Mouse (Mus musculus) thymus, adult 2 months (tissue): ENCODE measurements around the gene Hnrnpul1. TPM values are rescaled to one million over a fixed set of nuclear protein-coding genes. Genes with fewer than 3 reads are reported as not detected.

Experiments used
- DNase-seq: peaks from one replicate; pipeline ENCODE4 v3.0.0; 2021
- H3K27ac ChIP-seq: fragments of 200-500 bp; 2 replicates; pipeline ENCODE4 v1.5.1; 2012; ENCODE audit warnings: low read length, control low read depth; ENCODE audit not compliant: control insufficient read depth, insufficient read depth
- H3K27me3 ChIP-seq: fragments of 200-500 bp; 2 replicates; pipeline ENCODE4 v1.6.1; 2012; ENCODE audit warnings: mild to moderate bottlenecking, low read length, moderate library complexity, mixed read lengths; ENCODE audit not compliant: control insufficient read depth, insufficient read depth
- H3K36me3 ChIP-seq: fragments of 200-500 bp; 2 replicates; pipeline ENCODE4 v1.6.1; 2012; ENCODE audit warnings: mild to moderate bottlenecking, low read length, moderate library complexity; ENCODE audit not compliant: control insufficient read depth, insufficient read depth
- H3K4me1 ChIP-seq: fragments of 200-500 bp; replicated peaks from 2 replicates; pipeline ENCODE4 v1.6.1; 2012; ENCODE audit warnings: low read length; ENCODE audit not compliant: control insufficient read depth, insufficient read depth
- H3K4me3 ChIP-seq: fragments of 200-500 bp; 2 replicates; pipeline ENCODE4 v1.5.1; 2012; ENCODE audit warnings: mild to moderate bottlenecking, low read length, control low read depth, moderate library complexity; ENCODE audit not compliant: control insufficient read depth, insufficient read depth
- CTCF ChIP-seq: fragments of 200-500 bp; IDR thresholded peaks from 2 replicates; pipeline ENCODE4 v1.5.1; 2012; ENCODE audit warnings: mild to moderate bottlenecking, control low read depth, low read length, moderate library complexity, borderline replicate concordance; ENCODE audit not compliant: control insufficient read depth, poor library complexity, insufficient read depth; ENCODE audit errors: extremely low read depth
- POLR2A ChIP-seq: fragments of 200-500 bp; IDR thresholded peaks from 2 replicates; pipeline ENCODE4 v1.6.1; 2012; ENCODE audit warnings: mild to moderate bottlenecking, low read length, control low read depth, moderate library complexity; ENCODE audit not compliant: control insufficient read depth, poor library complexity, insufficient read depth; ENCODE audit errors: extremely low read depth
- WGBS: fragments of 180-500 bp; shearing (Covaris S2); methylation state at CpG from one replicate; pipeline ENCODE4 v1.1.7; 2018; 5-methylcytosine and 5-hydroxymethylcytosine counted together
- polyA plus RNA-seq: library from polyadenylated mRNA; depleted of rRNA; stranded (reverse); fragments of >200 nt; gene quantifications from 2 replicates; pipeline ENCODE4 v1.2.3, GENCODE M21; 2012

The Hnrnpul1 gene
- polyA plus RNA-seq, 1 experiment: 102 TPM

GRCm38 (mm10) chr7:25699851-25700250, 54.7 kb downstream of the Hnrnpul1 start:
- WGBS: 95% methylated on average over 13 of the region's 13 CpGs
- Histone ChIP-seq H3K27ac (no peak overlapping the region), H3K27me3 (no peaks in the 10 kb centered on the region), H3K4me3 (no peak overlapping the region), H3K4me1 (no peaks in the 10 kb centered on the region), H3K36me3 (peaks cover 66% of the 10 kb centered on the region)
- no peak for DNase-seq
- no peak for TF ChIP-seq CTCF
- TF ChIP-seq POLR2A: no peak

DNA sequence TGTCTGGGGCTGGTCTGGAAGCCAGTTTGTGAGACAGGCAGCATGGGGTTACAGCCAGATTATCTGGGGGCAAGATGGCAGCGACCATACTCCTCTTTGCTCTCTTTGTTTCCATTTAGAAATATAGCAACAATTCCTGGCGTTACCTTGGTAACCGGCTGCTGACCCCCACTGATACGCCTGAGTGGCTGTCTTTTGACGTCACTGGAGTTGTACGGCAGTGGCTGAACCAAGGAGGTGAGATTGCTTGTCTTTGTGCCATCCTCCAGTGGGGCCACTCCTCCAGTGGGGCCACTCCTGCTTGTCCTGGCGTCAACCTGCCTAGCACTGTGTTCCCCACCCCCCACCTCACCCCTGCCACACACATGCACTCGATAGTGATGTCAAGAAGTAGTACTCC, 60.5 kb downstream of the Hnrnpul1 start:
- Histone ChIP-seq H3K27ac (no peak overlapping the region), H3K4me3 (no peak overlapping the region), H3K27me3 (no peaks in the 10 kb centered on the region), H3K36me3 (peaks cover 54% of the 10 kb centered on the region), H3K4me1 (peaks cover 11% of the 10 kb centered on the region)
- 96% methylated on average over 8 of the region's 8 CpGs for WGBS
- no peak for TF ChIP-seq POLR2A
- TF ChIP-seq CTCF: no peak
- DNase-seq: no peak

- H3K27ac ChIP-seq: peak overlapping the region; percentile 64
- WGBS: 60% methylated on average over 5 of the region's 5 CpGs
- TF ChIP-seq CTCF: no peak
- no peak for TF ChIP-seq POLR2A
- peaks cover 27% of the 10 kb centered on the region for H3K36me3 ChIP-seq
- no peaks in the 10 kb centered on the region for H3K27me3 ChIP-seq
- peaks cover 28% of the 10 kb centered on the region for H3K4me1 ChIP-seq
- H3K4me3 ChIP-seq: peak overlapping the region; percentile 82
- no peak for DNase-seq
These were observed 64.5 kb downstream of the Hnrnpul1 start for GRCm38 (mm10) chr7:25690051-25690450.

DNA sequence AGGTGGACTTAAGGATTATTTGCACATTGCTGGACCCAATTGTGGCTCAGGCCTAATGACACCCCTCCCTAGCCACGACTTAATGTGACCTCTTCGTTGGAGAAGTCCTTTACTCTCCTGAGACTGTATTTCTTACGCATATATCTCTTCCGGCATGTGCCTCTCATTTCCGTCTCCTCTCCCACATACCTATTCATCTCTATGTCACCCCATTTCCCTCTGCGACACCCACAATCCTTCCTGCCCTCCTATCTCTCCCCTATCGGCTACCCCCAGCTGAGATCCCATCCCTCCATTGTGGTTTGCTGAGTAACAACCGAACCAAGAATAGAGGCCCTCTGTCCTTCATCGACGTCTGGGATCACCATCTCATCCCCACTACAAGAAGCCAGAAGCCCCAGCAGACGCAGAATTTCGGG, 64.9 kb downstream of the Hnrnpul1 start:
- peaks cover 32% of the 10 kb centered on the region for H3K4me1 ChIP-seq
- H3K27me3 ChIP-seq: no peaks in the 10 kb centered on the region
- DNase-seq: no peak
- H3K27ac ChIP-seq: peak overlapping the region; percentile 64
- peaks cover 23% of the 10 kb centered on the region for H3K36me3 ChIP-seq
- TF ChIP-seq POLR2A (no peak), CTCF (no peak)
- 4% methylated on average over 12 of the region's 12 CpGs for WGBS
- peak overlapping the region; percentile 82 for H3K4me3 ChIP-seq

GRCm38 (mm10) chr7:25688810-25689586, 65.6 kb downstream of the Hnrnpul1 start:
- TF ChIP-seq CTCF: peak; percentile 25; the same call in 1 of the 2 replicates
- no peak for TF ChIP-seq POLR2A
- Histone ChIP-seq H3K4me3 (peak overlapping the region; percentile 82), H3K36me3 (peaks cover 16% of the 10 kb centered on the region), H3K27me3 (no peaks in the 10 kb centered on the region), H3K27ac (peak overlapping the region; percentile 64), H3K4me1 (peaks cover 38% of the 10 kb centered on the region)
- under 1% methylated on average over 52 of the region's 52 CpGs for WGBS
- DNase-seq: peak; percentile 80

DNA sequence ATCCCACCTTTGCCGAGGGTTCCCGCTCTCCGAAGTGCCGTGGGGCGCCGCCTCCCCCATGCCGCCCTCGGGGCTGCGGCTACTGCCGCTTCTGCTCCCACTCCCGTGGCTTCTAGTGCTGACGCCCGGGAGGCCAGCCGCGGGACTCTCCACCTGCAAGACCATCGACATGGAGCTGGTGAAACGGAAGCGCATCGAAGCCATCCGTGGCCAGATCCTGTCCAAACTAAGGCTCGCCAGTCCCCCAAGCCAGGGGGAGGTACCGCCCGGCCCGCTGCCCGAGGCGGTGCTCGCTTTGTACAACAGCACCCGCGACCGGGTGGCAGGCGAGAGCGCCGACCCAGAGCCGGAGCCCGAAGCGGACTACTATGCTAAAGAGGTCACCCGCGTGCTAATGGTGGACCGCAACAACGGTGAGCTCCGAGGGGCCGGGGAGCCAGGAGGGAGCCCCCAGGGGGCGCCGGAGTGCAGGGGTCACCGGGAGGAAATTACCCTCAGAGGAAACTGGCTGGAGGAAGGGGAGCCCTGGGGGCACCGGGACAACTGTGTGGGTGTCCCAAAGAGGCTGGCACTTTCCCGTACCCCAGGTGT, 66.7 kb downstream of the Hnrnpul1 start:
- peak; percentile 78 for TF ChIP-seq CTCF
- no peak for TF ChIP-seq POLR2A
- Histone ChIP-seq H3K4me3 (peak overlapping the region; percentile 82), H3K27me3 (no peaks in the 10 kb centered on the region), H3K4me1 (peaks cover 49% of the 10 kb centered on the region), H3K27ac (peak overlapping the region; percentile 84), H3K36me3 (peaks cover 7% of the 10 kb centered on the region)
- DNase-seq: peak; percentile 86
- under 1% methylated on average over 47 of the region's 47 CpGs for WGBS
